Mouse (Mus musculus): Measurements from ENCODE around the gene Diexf. TPM values are rescaled to one million over a fixed set of nuclear protein-coding genes. Genes with fewer than 3 reads are reported as not detected.

The Diexf gene
- polyA plus RNA-seq, 1 experiment from 2014 or later = 3.7 TPM

Other genes with a start within 250 kb of the Diexf start
- 5.0 and 5.3 TPM in 2 replicates for gene Syt14, start 94.5 kb downstream of the Diexf start, polyA plus RNA-seq (2015; fragmentation: Nextera tagmentation; extraction: Ambion mirVana)
- 1.8 and 2.5 TPM in 2 replicates for gene Irf6, start 22.8 kb upstream of the Diexf start, polyA plus RNA-seq (2015; fragmentation: Nextera tagmentation; extraction: Ambion mirVana)
- gene A130010J15Rik, start 37.8 kb upstream of the Diexf start, polyA plus RNA-seq (2015; fragmentation: Nextera tagmentation; extraction: Ambion mirVana) = 5.5 and 6.2 TPM in 2 replicates
- 7.1 and 7.3 TPM in 2 replicates for gene Traf3ip3, start 71.4 kb upstream of the Diexf start, polyA plus RNA-seq (2015; fragmentation: Nextera tagmentation; extraction: Ambion mirVana)
- gene Lamb3, start 77.4 kb upstream of the Diexf start, polyA plus RNA-seq (2015; fragmentation: Nextera tagmentation; extraction: Ambion mirVana) = 0.21 and 0.25 TPM in 2 replicates
- gene Hsd11b1, start 133.8 kb upstream of the Diexf start, polyA plus RNA-seq (2015; fragmentation: Nextera tagmentation; extraction: Ambion mirVana) = 2.0 and 2.1 TPM in 2 replicates
- gene G0s2, start 142.9 kb upstream of the Diexf start, polyA plus RNA-seq (2015; fragmentation: Nextera tagmentation; extraction: Ambion mirVana) = 40.3 and 43.2 TPM in 2 replicates
- 0.35 and 0.59 TPM in 2 replicates for gene Camk1g, start 240.0 kb upstream of the Diexf start, polyA plus RNA-seq (2015; fragmentation: Nextera tagmentation; extraction: Ambion mirVana)

Measured in liver, embryonic 13.5 days (tissue).